Mouse (Mus musculus) heart, embryonic 15.5 days (tissue): ENCODE measurements around the gene Tiam1. TPM values are rescaled to one million over a fixed set of nuclear protein-coding genes. Genes with fewer than 3 reads are reported as not detected.

Experiments used
- ATAC-seq: fragments of 200-750 bp; cut with Nextera tagmentation; replicated peaks from 2 replicates; pipeline ENCODE4 v1.8.0; 2017; ENCODE audit warnings: low read depth, moderate TSS enrichment; ENCODE audit not compliant: insufficient number of reproducible peaks, insufficient read depth, low FRiP score
- H3K27ac ChIP-seq: fragments of 300-500 bp; sonication (generic); 2 replicates; pipeline ENCODE4 v1.5.1; 2015; ENCODE audit warnings: mild to moderate bottlenecking, inconsistent platforms
- H3K27me3 ChIP-seq: fragments of 300-500 bp; sonication (generic); 2 replicates; pipeline ENCODE4 v1.6.1; 2015; ENCODE audit warnings: inconsistent platforms
- H3K36me3 ChIP-seq: fragments of 300-500 bp; sonication (generic); 2 replicates; pipeline ENCODE4 v1.6.1; 2015; ENCODE audit warnings: mild to moderate bottlenecking, inconsistent platforms
- H3K4me1 ChIP-seq: fragments of 300-500 bp; sonication (generic); replicated peaks from 2 replicates; pipeline ENCODE4 v1.6.1; 2015; ENCODE audit warnings: inconsistent platforms
- H3K4me2 ChIP-seq: fragments of 300-500 bp; sonication (generic); 2 replicates; pipeline ENCODE4 v1.6.1; 2015; ENCODE audit warnings: inconsistent platforms, mild to moderate bottlenecking, moderate library complexity
- H3K4me3 ChIP-seq: fragments of 300-500 bp; sonication (generic); 2 replicates; pipeline ENCODE4 v1.5.1; 2015; ENCODE audit warnings: mild to moderate bottlenecking, inconsistent platforms
- H3K9ac ChIP-seq: fragments of 300-500 bp; sonication (generic); 2 replicates; pipeline ENCODE4 v1.6.1; 2015; ENCODE audit warnings: mild to moderate bottlenecking, inconsistent platforms
- H3K9me3 ChIP-seq: fragments of 300-500 bp; sonication (generic); replicated peaks from 2 replicates; pipeline ENCODE4 v1.6.1; 2016; ENCODE audit warnings: inconsistent platforms
- WGBS: fragments of 180-500 bp; shearing (Covaris S2); methylation state at CpG from one replicate; pipeline ENCODE4 v1.1.7; 2015; ENCODE audit warnings: mixed read lengths; 5-methylcytosine and 5-hydroxymethylcytosine counted together
- polyA plus RNA-seq: library from polyadenylated mRNA; unstranded; fragments of >200 nt; fragmentation: Nextera tagmentation; extraction: Ambion mirVana; gene quantifications from 2 replicates; pipeline ENCODE4 v1.2.1, GENCODE M21; 2015

Tiam1 gene
- polyA plus RNA-seq, 1 experiment from 2014 or later, result 7.6 TPM

DNA sequence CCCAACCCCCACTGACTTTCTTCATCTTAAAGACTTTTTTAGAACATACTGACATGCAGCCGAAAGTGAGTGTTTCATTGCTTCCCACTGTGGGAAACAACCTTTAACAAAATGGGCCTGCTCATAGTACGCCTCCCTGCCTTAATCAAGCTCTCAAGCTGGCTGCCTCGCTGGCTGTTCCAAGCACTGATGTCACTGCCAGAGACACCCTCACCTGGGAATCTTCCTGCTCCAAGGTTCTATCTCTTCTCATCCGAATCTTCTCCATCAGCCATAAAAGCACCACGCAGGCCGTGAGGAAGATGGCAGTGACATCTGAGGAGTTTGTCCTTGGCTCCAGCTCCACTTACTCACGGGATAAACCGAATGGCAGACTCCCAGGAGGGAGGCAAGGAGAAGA lies 220.3 kb downstream of the Tiam1 start:
- 82% methylated on average over 8 of the region's 8 CpGs for WGBS
- no peaks in the 10 kb centered on the region for H3K9me3 ChIP-seq
- H3K4me1 ChIP-seq, result peaks cover 10% of the 10 kb centered on the region
- no peak overlapping the region for H3K27ac ChIP-seq
- H3K9ac ChIP-seq, result no peak overlapping the region
- no peak overlapping the region for H3K4me3 ChIP-seq
- no peak for ATAC-seq
- H3K27me3 ChIP-seq, result no peaks in the 10 kb centered on the region
- H3K4me2 ChIP-seq, result no peak overlapping the region
- no peaks in the 10 kb centered on the region for H3K36me3 ChIP-seq

DNA sequence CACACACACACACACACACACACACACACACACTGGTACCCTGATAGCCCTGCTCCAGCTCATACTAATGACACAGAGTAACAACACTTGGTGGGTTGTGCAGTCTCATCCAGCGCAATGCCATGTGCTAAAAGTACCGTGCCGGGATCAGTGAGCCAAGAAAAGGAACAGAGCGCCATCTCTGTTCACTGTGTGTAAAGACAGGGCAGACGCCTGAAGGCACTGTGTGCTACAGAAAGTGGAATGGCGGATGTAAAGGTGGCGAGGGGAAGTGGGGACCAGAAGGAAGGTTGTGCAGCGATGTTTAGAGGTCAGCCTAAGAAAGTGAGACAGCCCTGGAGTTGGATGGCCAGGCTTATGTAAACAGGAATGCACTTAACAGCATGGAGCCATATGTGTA lies 221.1 kb downstream of the Tiam1 start:
- WGBS, result 91% methylated on average over 8 of the region's 8 CpGs
- no peak for ATAC-seq
- Histone ChIP-seq H3K27me3 (no peaks in the 10 kb centered on the region), H3K9me3 (no peaks in the 10 kb centered on the region), H3K4me1 (peaks cover 10% of the 10 kb centered on the region), H3K27ac (no peak overlapping the region), H3K36me3 (no peaks in the 10 kb centered on the region), H3K4me2 (no peak overlapping the region), H3K9ac (no peak overlapping the region), H3K4me3 (no peak overlapping the region)

DNA sequence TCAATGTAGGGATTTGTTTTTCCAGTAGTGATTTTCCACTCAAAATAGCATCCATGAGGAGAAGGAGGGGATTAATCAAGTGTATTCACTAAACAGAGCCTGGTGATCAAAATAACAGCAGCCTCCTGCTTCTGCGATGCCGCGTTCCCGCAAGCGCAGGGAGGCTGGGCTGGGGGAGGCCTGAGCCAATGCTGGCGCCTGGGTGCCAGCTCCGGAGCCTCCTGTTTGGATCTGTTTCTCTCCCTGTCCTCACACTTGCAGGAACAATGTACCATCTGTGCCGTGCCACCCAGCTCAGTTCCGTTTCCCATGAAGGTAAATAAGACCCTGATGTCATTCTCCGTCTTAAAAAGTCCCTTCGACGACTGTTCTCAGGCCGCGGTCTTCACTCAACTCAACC lies 222.2 kb downstream of the Tiam1 start:
- no peak overlapping the region for H3K27ac ChIP-seq
- WGBS, result 82% methylated on average over 14 of the region's 14 CpGs
- no peaks in the 10 kb centered on the region for H3K9me3 ChIP-seq
- H3K4me1 ChIP-seq, result peaks cover 10% of the 10 kb centered on the region
- no peak for ATAC-seq
- no peak overlapping the region for H3K9ac ChIP-seq
- no peak overlapping the region for H3K4me3 ChIP-seq
- H3K4me2 ChIP-seq, result no peak overlapping the region
- H3K36me3 ChIP-seq, result no peaks in the 10 kb centered on the region
- no peaks in the 10 kb centered on the region for H3K27me3 ChIP-seq

DNA sequence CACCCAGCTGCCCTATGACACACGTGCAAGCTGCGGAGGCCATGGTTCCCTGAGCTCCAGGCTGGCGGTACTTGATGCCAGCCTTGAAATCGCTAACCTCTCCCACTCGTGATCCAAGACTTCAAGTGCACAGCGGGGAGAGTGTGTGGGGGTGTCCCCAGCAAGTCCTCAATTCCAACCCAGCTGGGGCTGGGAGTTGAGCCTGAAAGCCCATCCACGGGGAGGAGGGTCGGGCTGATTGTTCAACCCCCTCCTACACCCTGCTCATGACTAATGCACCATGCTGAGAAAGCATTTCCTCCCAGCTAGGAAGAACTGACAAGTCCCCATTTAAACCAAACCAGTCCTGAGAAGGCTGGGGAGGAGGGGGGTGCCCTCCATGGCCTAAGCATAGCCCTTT lies 223.2 kb downstream of the Tiam1 start:
- no peak overlapping the region for H3K4me2 ChIP-seq
- H3K36me3 ChIP-seq, result no peaks in the 10 kb centered on the region
- H3K9ac ChIP-seq, result no peak overlapping the region
- H3K27ac ChIP-seq, result no peak overlapping the region
- WGBS, result 75% methylated on average over 8 of the region's 8 CpGs
- no peaks in the 10 kb centered on the region for H3K9me3 ChIP-seq
- peaks cover 10% of the 10 kb centered on the region for H3K4me1 ChIP-seq
- ATAC-seq, result no peak
- no peaks in the 10 kb centered on the region for H3K27me3 ChIP-seq
- H3K4me3 ChIP-seq, result no peak overlapping the region

DNA sequence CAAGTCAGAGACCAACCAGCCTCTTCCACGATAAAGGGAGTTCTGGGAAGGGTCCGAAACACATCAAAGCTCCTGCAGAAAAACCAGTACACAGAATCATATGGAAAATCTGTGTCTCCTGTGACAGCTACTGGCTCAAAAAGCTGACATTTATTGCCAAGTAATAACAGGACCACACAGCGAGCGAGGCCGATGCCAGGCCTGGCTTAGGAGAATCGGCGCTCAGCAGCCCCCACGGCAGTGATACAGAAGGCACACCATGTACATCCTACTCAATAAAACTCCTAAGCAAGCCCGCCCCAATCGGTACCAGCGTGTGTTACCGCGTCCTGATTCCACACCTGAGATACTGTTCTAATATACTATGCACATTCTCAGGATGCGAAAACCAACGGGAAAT lies 226.2 kb downstream of the Tiam1 start:
- Histone ChIP-seq H3K36me3 (no peaks in the 10 kb centered on the region), H3K4me3 (no peak overlapping the region), H3K27me3 (no peaks in the 10 kb centered on the region), H3K27ac (no peak overlapping the region), H3K9ac (no peak overlapping the region), H3K4me1 (peaks cover 3% of the 10 kb centered on the region), H3K9me3 (no peaks in the 10 kb centered on the region), H3K4me2 (no peak overlapping the region)
- ATAC-seq, result no peak
- 90% methylated on average over 15 of the region's 15 CpGs for WGBS

DNA sequence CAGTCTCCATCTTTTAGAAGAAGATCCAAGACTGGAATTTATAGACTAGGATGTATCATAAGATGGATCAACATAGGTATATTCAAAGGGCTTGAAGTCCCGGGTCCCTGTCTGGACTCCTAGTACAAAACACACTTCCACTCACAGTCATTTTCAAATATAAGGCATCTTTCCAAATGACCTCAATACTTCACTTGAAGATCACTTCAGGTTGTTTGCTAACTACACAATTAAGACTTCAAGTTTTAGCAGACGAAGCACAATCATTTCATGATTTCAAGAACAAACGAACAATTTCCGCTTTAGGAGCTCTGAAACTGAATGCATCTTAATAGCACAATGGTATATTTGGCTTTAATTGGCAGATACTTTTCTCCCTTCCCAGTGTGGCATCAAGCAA lies 228.6 kb downstream of the Tiam1 start:
- no peak for ATAC-seq
- Histone ChIP-seq H3K9ac (no peak overlapping the region), H3K9me3 (no peaks in the 10 kb centered on the region), H3K4me1 (peaks cover 8% of the 10 kb centered on the region), H3K27ac (no peak overlapping the region), H3K27me3 (no peaks in the 10 kb centered on the region), H3K4me3 (no peak overlapping the region), H3K4me2 (no peak overlapping the region), H3K36me3 (no peaks in the 10 kb centered on the region)
- WGBS, result 91% methylated on average over 4 of the region's 4 CpGs

DNA sequence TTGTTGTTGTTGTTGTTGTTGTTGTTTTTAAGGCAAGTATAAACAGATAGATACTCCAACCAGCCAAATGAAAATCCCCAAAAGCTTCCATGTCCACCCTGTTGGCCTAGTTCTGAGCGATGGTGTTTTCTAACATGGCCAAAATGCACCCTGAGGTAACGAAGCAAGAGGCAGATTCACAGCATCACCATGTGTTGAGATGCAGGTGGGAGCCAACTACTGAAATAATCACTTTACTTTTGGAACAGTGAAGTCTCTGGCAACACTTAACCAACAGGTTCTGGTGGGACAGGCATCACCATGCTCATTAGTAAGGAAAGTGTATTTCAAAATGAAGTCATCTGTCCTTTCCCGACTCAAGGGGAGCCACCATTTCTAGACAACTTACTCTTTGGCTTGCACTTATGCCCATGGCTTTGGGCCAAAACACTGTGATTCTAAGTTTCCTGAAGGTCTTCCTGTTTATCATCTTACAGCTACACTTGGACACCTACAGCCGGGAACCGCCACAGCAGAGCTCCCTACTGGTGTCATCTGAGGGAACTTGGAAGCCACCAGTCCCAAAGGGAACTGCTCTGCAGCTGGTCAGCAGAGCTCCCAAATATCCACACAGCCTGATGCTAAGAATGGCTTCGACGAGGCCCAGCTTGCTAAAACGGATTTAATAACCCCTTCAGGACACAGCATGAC lies 230.7 kb downstream of the Tiam1 start:
- 71% methylated on average over 8 of the region's 8 CpGs for WGBS
- Histone ChIP-seq H3K4me2 (no peak overlapping the region), H3K4me3 (no peak overlapping the region), H3K9me3 (no peaks in the 10 kb centered on the region), H3K4me1 (peaks cover 8% of the 10 kb centered on the region), H3K27me3 (no peaks in the 10 kb centered on the region), H3K9ac (no peak overlapping the region), H3K27ac (no peak overlapping the region), H3K36me3 (no peaks in the 10 kb centered on the region)
- ATAC-seq, result peak; percentile 47; the same call in 1 of the 2 replicates

DNA sequence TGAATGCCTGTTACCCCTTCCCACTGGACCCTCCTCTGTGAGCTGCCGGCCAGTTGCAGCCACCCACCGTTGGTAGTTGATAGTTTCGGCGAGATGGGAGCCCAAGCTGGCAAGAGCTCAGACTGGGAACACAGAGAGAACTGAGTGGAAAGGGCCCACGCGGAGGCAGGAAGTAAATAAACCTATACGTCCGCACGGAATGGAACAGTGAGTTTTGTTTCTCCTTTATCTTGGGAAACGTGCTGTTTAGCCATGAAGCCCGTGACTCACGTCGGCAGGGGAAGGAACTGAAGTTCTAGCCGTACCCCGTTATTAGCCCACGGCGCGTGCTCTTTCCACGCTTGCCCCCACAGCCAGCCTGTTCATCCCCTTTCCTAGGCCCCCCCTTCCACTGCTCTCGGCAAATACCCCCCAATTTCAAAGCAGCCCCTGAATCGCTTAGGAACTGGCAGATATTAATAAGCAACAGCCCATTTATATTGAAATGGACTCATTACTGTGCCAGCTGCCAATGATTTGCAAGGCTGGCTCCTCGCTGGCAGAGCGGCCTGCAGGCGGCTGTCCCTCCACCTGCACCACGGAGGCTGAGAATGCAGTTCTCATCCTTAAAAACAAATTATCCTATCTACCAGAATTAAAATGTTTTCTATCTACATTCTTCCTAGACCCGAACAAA lies 234.0 kb downstream of the Tiam1 start:
- peak overlapping the region; percentile 13; the same call in 1 of the 2 replicates for H3K4me2 ChIP-seq
- H3K27me3 ChIP-seq, result no peaks in the 10 kb centered on the region
- H3K36me3 ChIP-seq, result no peaks in the 10 kb centered on the region
- H3K4me1 ChIP-seq, result peaks cover 8% of the 10 kb centered on the region
- WGBS, result 67% methylated on average over 26 of the region's 26 CpGs
- H3K27ac ChIP-seq, result no peak overlapping the region
- no peak overlapping the region for H3K9ac ChIP-seq
- ATAC-seq, result no peak
- no peaks in the 10 kb centered on the region for H3K9me3 ChIP-seq
- no peak overlapping the region for H3K4me3 ChIP-seq

DNA sequence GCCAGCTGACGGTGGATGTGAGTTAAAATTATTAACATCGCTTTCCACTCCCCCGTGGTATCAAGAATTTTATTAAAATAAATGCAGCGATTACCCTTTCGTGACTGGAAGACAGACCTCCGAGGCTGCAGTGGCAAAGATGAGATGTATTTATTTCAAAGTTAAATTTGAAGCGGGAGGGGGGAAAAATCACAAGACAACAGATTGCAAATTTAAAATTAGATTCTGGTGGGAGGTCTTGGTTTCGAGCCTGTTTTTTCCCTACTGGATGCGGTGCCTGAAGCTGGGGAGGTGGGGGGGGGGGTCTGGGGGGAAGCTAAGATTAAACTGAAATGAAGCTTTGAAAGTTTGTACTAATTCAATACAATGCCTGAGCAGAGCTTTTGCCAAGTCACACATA lies 235.9 kb downstream of the Tiam1 start:
- no peak for ATAC-seq
- no peak overlapping the region for H3K9ac ChIP-seq
- 76% methylated on average over 9 of the region's 9 CpGs for WGBS
- no peak overlapping the region for H3K4me3 ChIP-seq
- H3K27ac ChIP-seq, result no peak overlapping the region
- H3K4me1 ChIP-seq, result peaks cover 4% of the 10 kb centered on the region; the same call in 1 of the 2 replicates
- H3K9me3 ChIP-seq, result no peaks in the 10 kb centered on the region
- H3K27me3 ChIP-seq, result no peaks in the 10 kb centered on the region
- H3K4me2 ChIP-seq, result no peak overlapping the region
- H3K36me3 ChIP-seq, result no peaks in the 10 kb centered on the region

DNA sequence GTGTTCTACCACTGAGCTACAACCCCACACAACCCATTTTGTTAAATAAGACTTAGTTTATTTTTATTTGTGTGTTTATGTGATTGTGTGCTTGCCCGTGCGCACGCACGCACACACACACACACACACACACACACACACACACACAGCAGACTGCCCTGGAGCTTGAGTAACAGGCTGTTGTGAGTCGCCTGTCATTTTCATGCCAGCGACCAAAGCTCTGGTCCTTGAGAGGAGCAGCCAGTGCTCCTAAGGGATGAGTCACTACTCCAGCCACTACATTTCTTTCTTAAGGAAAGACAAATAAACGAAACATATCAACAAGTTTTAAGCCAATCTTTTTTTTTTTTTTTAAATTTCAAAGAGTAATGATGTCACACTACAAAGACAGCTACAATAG lies 236.7 kb downstream of the Tiam1 start:
- no peaks in the 10 kb centered on the region for H3K27me3 ChIP-seq
- H3K27ac ChIP-seq, result no peak overlapping the region
- H3K4me3 ChIP-seq, result no peak overlapping the region
- no peaks in the 10 kb centered on the region for H3K9me3 ChIP-seq
- ATAC-seq, result no peak
- H3K4me2 ChIP-seq, result no peak overlapping the region
- 80% methylated on average over 7 of the region's 7 CpGs for WGBS
- no peak overlapping the region for H3K9ac ChIP-seq
- H3K36me3 ChIP-seq, result no peaks in the 10 kb centered on the region
- H3K4me1 ChIP-seq, result peaks cover under 1% of the 10 kb centered on the region; the same call in 1 of the 2 replicates

DNA sequence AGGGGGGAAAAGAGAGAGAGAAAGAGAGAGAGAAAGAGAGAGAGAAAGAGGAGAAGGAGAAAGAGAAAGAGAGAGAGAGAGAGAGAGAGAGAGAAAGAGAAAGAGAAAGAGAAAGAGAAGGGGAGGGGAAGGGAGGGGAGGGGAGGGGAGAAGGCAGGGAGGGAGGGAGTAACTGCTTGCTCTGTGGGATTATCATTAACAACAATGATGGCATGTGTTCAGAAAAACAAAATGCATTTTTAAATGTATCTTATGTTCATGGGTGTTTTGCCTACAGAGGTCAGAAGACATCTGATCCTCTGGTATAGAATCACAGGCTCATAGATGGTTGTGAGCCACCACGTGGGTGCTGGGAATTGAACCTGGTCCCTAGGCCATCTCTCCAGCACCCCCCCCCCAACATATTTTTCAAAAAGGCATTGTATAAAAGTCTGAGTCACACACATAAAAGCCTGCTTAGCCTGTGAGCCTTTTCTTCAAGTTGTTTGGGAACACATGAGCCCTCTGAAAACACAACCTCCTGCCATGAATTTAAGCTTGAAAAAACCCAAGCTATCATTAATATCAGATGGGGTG lies 237.8 kb downstream of the Tiam1 start:
- ATAC-seq, result no peak

More for the DNA sequence above, 237.8 kb downstream of the Tiam1 start:
- no peaks in the 10 kb centered on the region for H3K36me3 ChIP-seq
- H3K27ac ChIP-seq, result no peak overlapping the region
- 91% methylated on average over 1 of the region's 1 CpGs for WGBS
- no peaks in the 10 kb centered on the region for H3K9me3 ChIP-seq
- no peak overlapping the region for H3K4me2 ChIP-seq
- no peak overlapping the region for H3K9ac ChIP-seq
- no peaks in the 10 kb centered on the region for H3K27me3 ChIP-seq
- no peak overlapping the region for H3K4me3 ChIP-seq
- H3K4me1 ChIP-seq, result no peaks in the 10 kb centered on the region
